Mouse (Mus musculus): ENCODE results near the gene Camk2n2. TPM values are rescaled to one million over a fixed set of nuclear protein-coding genes. Genes with fewer than 3 reads are reported as not detected.
"Not testable (repeated sequence)": the region's sequence is repeated elsewhere in the genome, so short reads cannot be mapped to it uniquely, and the experiment has no call there.

The Camk2n2 gene
- 18.6 and 18.9 TPM in 2 replicates for polyA plus RNA-seq (2014; fragmentation: Nextera tagmentation; extraction: Ambion mirVana)

- peaks cover 5% of the 10 kb centered on the region; the same call in 1 of the 2 replicates for H3K36me3 ChIP-seq (ENCODE audit: control insufficient read depth, insufficient read depth, low read length)
- peak within 1 kb of the TSS; percentile 80 for H3K4me3 ChIP-seq (ENCODE audit: low read depth, low read length)
- H3K4me1 ChIP-seq (ENCODE audit: control insufficient read depth, insufficient read depth, low read length) = peaks cover 6% of the 10 kb centered on the region
- DNase-seq (ENCODE audit: low spot score) (peak; percentile 67), ATAC-seq (peak; percentile 61)
- no peaks in the 10 kb centered on the region for H3K9me3 ChIP-seq (replicated peaks; ENCODE audit: control insufficient read depth, low read length)
- H3K9ac ChIP-seq (ENCODE audit: low read length) = peak within 1 kb of the TSS; percentile 86
- no peaks in the 10 kb centered on the region for H3K27me3 ChIP-seq (replicated peaks; ENCODE audit: control insufficient read depth, insufficient read depth, low read length)
- peak within 1 kb of the TSS; percentile 89 for H3K27ac ChIP-seq (ENCODE audit: low read depth, low read length)
- H3K4me2 ChIP-seq (ENCODE audit: low read length) = peak within 1 kb of the TSS; percentile 82
- under 1% methylated on average over 72 of the region's 92 CpGs for WGBS
Observed at GRCm38 (mm10) chr16:20621191-20621990, at the start of gene Camk2n2. TSS of gene Camk2n2 (minus strand) at chr16:20621287.

GRCm38 (mm10) chr16:20670291-20670690 lies 49.2 kb upstream of the Camk2n2 start:
- ATAC-seq = no peak
- peaks cover 6% of the 10 kb centered on the region for H3K36me3 ChIP-seq (ENCODE audit: control insufficient read depth, insufficient read depth, low read length)
- H3K9me3 ChIP-seq (replicated peaks; ENCODE audit: control insufficient read depth, low read length) = no peaks in the 10 kb centered on the region
- no peak overlapping the region for H3K4me3 ChIP-seq (ENCODE audit: low read depth, low read length)
- no peak overlapping the region for H3K9ac ChIP-seq (ENCODE audit: low read length)
- no peak overlapping the region for H3K27ac ChIP-seq (ENCODE audit: low read depth, low read length)
- no peaks in the 10 kb centered on the region for H3K27me3 ChIP-seq (replicated peaks; ENCODE audit: control insufficient read depth, insufficient read depth, low read length)
- 92% methylated on average over 3 of the region's 3 CpGs for WGBS
- no peak overlapping the region for H3K4me2 ChIP-seq (ENCODE audit: low read length)
- peaks cover 9% of the 10 kb centered on the region for H3K4me1 ChIP-seq (ENCODE audit: control insufficient read depth, insufficient read depth, low read length)
- no peak for DNase-seq (ENCODE audit: low spot score)

- peaks cover 18% of the 10 kb centered on the region; the same call in 1 of the 2 replicates for H3K36me3 ChIP-seq (ENCODE audit: control insufficient read depth, insufficient read depth, low read length)
- H3K4me1 ChIP-seq (ENCODE audit: control insufficient read depth, insufficient read depth, low read length); H3K9ac ChIP-seq (ENCODE audit: low read length); H3K27me3 ChIP-seq (replicated peaks; ENCODE audit: control insufficient read depth, insufficient read depth, low read length); DNase-seq (ENCODE audit: low spot score); H3K27ac ChIP-seq (ENCODE audit: low read depth, low read length); ATAC-seq; H3K9me3 ChIP-seq (replicated peaks; ENCODE audit: control insufficient read depth, low read length); H3K4me2 ChIP-seq (ENCODE audit: low read length); H3K4me3 ChIP-seq (ENCODE audit: low read depth, low read length): not testable (repeated sequence)
- WGBS = 94% methylated on average over 2 of the region's 6 CpGs
Observed at GRCm38 (mm10) chr16:20668013-20668412, 46.9 kb upstream of the Camk2n2 start, which contains the start of gene Eif4g1. TSS of gene Eif4g1 (plus strand) at chr16:20668313.

GRCm38 (mm10) chr16:20657661-20658060 lies 36.6 kb upstream of the Camk2n2 start:
- 93% methylated on average over 4 of the region's 4 CpGs for WGBS
- DNase-seq (ENCODE audit: low spot score) (no peak), ATAC-seq (no peak)
- H3K4me1 ChIP-seq (ENCODE audit: control insufficient read depth, insufficient read depth, low read length) = peaks cover 5% of the 10 kb centered on the region; the same call in 1 of the 2 replicates
- no peaks in the 10 kb centered on the region for H3K9me3 ChIP-seq (replicated peaks; ENCODE audit: control insufficient read depth, low read length)
- H3K4me2 ChIP-seq (ENCODE audit: low read length) = no peak overlapping the region
- H3K9ac ChIP-seq (ENCODE audit: low read length) = no peak overlapping the region
- H3K36me3 ChIP-seq (ENCODE audit: control insufficient read depth, insufficient read depth, low read length) = peaks cover 85% of the 10 kb centered on the region
- no peaks in the 10 kb centered on the region for H3K27me3 ChIP-seq (replicated peaks; ENCODE audit: control insufficient read depth, insufficient read depth, low read length)
- no peak overlapping the region for H3K4me3 ChIP-seq (ENCODE audit: low read depth, low read length)
- H3K27ac ChIP-seq (ENCODE audit: low read depth, low read length) = no peak overlapping the region

- Histone ChIP-seq H3K27me3 (replicated peaks; ENCODE audit: control insufficient read depth, insufficient read depth, low read length) (no peaks in the 10 kb centered on the region), H3K4me3 (ENCODE audit: low read depth, low read length) (no peak overlapping the region), H3K36me3 (ENCODE audit: control insufficient read depth, insufficient read depth, low read length) (peaks cover 43% of the 10 kb centered on the region), H3K9ac (ENCODE audit: low read length) (no peak overlapping the region), H3K9me3 (replicated peaks; ENCODE audit: control insufficient read depth, low read length) (no peaks in the 10 kb centered on the region), H3K4me2 (ENCODE audit: low read length) (peak overlapping the region; percentile 94; the same call in 1 of the 2 replicates), H3K4me1 (ENCODE audit: control insufficient read depth, insufficient read depth, low read length) (peaks cover 13% of the 10 kb centered on the region; the same call in 1 of the 2 replicates), H3K27ac (ENCODE audit: low read depth, low read length) (no peak overlapping the region)
- DNase-seq (ENCODE audit: low spot score) = no peak
- ATAC-seq = no peak
- WGBS = 45% methylated on average over 2 of the region's 2 CpGs
Observed at GRCm38 (mm10) chr16:20653315-20653714, 32.2 kb upstream of the Camk2n2 start.

- H3K36me3 ChIP-seq (ENCODE audit: control insufficient read depth, insufficient read depth, low read length) = peaks cover 29% of the 10 kb centered on the region
Observed at GRCm38 (mm10) chr16:20651947-20652310, 30.8 kb upstream of the Camk2n2 start.

GRCm38 (mm10) chr16:20651076-20651946 lies 30.2 kb upstream of the Camk2n2 start, which contains the start of gene Psmd2:
TSS of gene Psmd2 (plus strand) at chr16:20651652.
- no peaks in the 10 kb centered on the region for H3K27me3 ChIP-seq (replicated peaks; ENCODE audit: control insufficient read depth, insufficient read depth, low read length)
- peaks cover 13% of the 10 kb centered on the region; the same call in 1 of the 2 replicates for H3K4me1 ChIP-seq (ENCODE audit: control insufficient read depth, insufficient read depth, low read length)
- peak within 1 kb of the TSS; percentile 68; the same call in 1 of the 2 replicates for H3K27ac ChIP-seq (ENCODE audit: low read depth, low read length)
- ATAC-seq = peak; percentile 96
- peak; percentile 97 for DNase-seq (ENCODE audit: low spot score)
- H3K4me3 ChIP-seq (ENCODE audit: low read depth, low read length) = peak within 1 kb of the TSS; percentile 85
- no peaks in the 10 kb centered on the region for H3K9me3 ChIP-seq (replicated peaks; ENCODE audit: control insufficient read depth, low read length)
- H3K36me3 ChIP-seq (ENCODE audit: control insufficient read depth, insufficient read depth, low read length) = peaks cover 23% of the 10 kb centered on the region
- peak within 1 kb of the TSS; percentile 94 for H3K4me2 ChIP-seq (ENCODE audit: low read length)
- peak within 1 kb of the TSS; percentile 92 for H3K9ac ChIP-seq (ENCODE audit: low read length)
- WGBS = 2% methylated on average over 37 of the region's 46 CpGs

More at GRCm38 (mm10) chr16:20651947-20652310, 30.8 kb upstream of the Camk2n2 start:
- H3K4me3 ChIP-seq (ENCODE audit: low read depth, low read length) = peak overlapping the region; percentile 85
- no peak for DNase-seq (ENCODE audit: low spot score)
- H3K9ac ChIP-seq (ENCODE audit: low read length) = peak overlapping the region; percentile 92
- H3K27me3 ChIP-seq (replicated peaks; ENCODE audit: control insufficient read depth, insufficient read depth, low read length) = no peaks in the 10 kb centered on the region
- ATAC-seq = no peak
- 0 out of 2 replicates have a peak overlapping the region, but pooled peaks have one; percentile 68 for H3K27ac ChIP-seq (ENCODE audit: low read depth, low read length)
- peaks cover 13% of the 10 kb centered on the region; the same call in 1 of the 2 replicates for H3K4me1 ChIP-seq (ENCODE audit: control insufficient read depth, insufficient read depth, low read length)
- WGBS = 12% methylated on average over 11 of the region's 12 CpGs
- H3K4me2 ChIP-seq (ENCODE audit: low read length) = peak overlapping the region; percentile 94
- no peaks in the 10 kb centered on the region for H3K9me3 ChIP-seq (replicated peaks; ENCODE audit: control insufficient read depth, low read length)

GRCm38 (mm10) chr16:20643911-20644310 lies 22.8 kb upstream of the Camk2n2 start:
- H3K9ac ChIP-seq (ENCODE audit: low read length) = no peak overlapping the region
- DNase-seq (ENCODE audit: low spot score) (no peak), ATAC-seq (no peak)
- H3K4me3 ChIP-seq (ENCODE audit: low read depth, low read length) = no peak overlapping the region
- no peaks in the 10 kb centered on the region for H3K27me3 ChIP-seq (replicated peaks; ENCODE audit: control insufficient read depth, insufficient read depth, low read length)
- H3K27ac ChIP-seq (ENCODE audit: low read depth, low read length) = no peak overlapping the region
- peaks cover 1% of the 10 kb centered on the region; the same call in 1 of the 2 replicates for H3K4me1 ChIP-seq (ENCODE audit: control insufficient read depth, insufficient read depth, low read length)
- 89% methylated on average over 7 of the region's 7 CpGs for WGBS
- no peak overlapping the region for H3K4me2 ChIP-seq (ENCODE audit: low read length)
- no peaks in the 10 kb centered on the region for H3K36me3 ChIP-seq (ENCODE audit: control insufficient read depth, insufficient read depth, low read length)
- no peaks in the 10 kb centered on the region for H3K9me3 ChIP-seq (replicated peaks; ENCODE audit: control insufficient read depth, low read length)
